ENCODE assay signal across 18 mouse cellular contexts in genomic region chr7:113216152-113216551, GRCm38 (mm10). TPM values are rescaled to one million over a fixed set of nuclear protein-coding genes. Genes with fewer than 3 reads are reported as not detected.
A peak's percentile ranks its signal among the peaks of the same experiment; 100 is the strongest.
DNase-seq lines count a peak whose midpoint lies in the region; ATAC-seq and TF ChIP-seq lines count a peak whose summit lies in the region.
"Had no signal": no experiment of that assay in that cellular context is flagged by ENCODE, and none has a peak within 500 bp of the region (broad histone marks: within the 10 kb centered on the region; RNA-seq: fewer than 3 reads in every experiment).

No protein-coding gene starts in this region.

- no peak for ATAC-seq in cerebellum, adult (ENCODE audit: insufficient number of reproducible peaks, low FRiP score, low TSS enrichment)
- ATAC-seq: hindbrain, postnatal 0 days had no signal

- intact Hi-C loops in left cerebral cortex, adult 2 months (cut with DNase I), result loop anchor here (2.0 kb wide), 1 partner anchor 31 kb away; no protein-coding TSS in a partner anchor
- intact Hi-C loops in left cerebral cortex, postnatal 4 days (cut with DNase I), result no loop called here

- no peak overlapping the region for H3K4me3 ChIP-seq in left cerebral cortex, adult 2 months
- H3K4me3 ChIP-seq: heart, embryonic 10.5 days; neural tube, embryonic 13.5 days had no signal

- H3K27ac ChIP-seq in left cerebral cortex, adult 2 months, result peak overlapping the region; percentile 75
- H3K27ac ChIP-seq: heart, embryonic 10.5 days; hindbrain, postnatal 0 days; neural tube, embryonic 13.5 days; stomach, postnatal 0 days had no signal

- peak; percentile 83 for DNase-seq in gastrocnemius, adult 18-20 months (ENCODE audit: low spot score)
- no peak for DNase-seq in gastrocnemius, postnatal 10 days
- peak; percentile 30 to 35 for DNase-seq in left cerebral cortex, adult 2 months (ENCODE audit: extremely low spot score in 1 of 2, low spot score in 2 of 2)
- no peak for DNase-seq in left cerebral cortex, postnatal 4 days
- DNase-seq in brain, adult 2 months (ENCODE audit: low read depth, low spot score), result peak; percentile 77
- DNase-seq in right cerebral cortex, postnatal 36 days (ENCODE audit: low spot score in 2 of 2), result peak; percentile 26 to 37
- DNase-seq: cerebellum, adult 11-12 months; cerebellum, postnatal 36 days; kidney, adult 8-10 months; kidney, postnatal 36 days; liver; lung, embryonic 14.5 days; thymus, postnatal 36 days had no signal

- no peak for TF ChIP-seq CTCF in left cerebral cortex, adult 2 months (IDR thresholded peaks at IDR 0.05)

RNA-seq across cellular contexts. Expression of gene Arntl, which starts 8.9 kb away (rescaled TPM):
- 10 to 100 TPM; 21.9 to 31.8 TPM for total RNA-seq in gastrocnemius, adult 18-20 months (2021)
- 10 to 100 TPM in 1 of 2 experiments, 1 to 10 TPM in 1; 9.4 to 11.4 TPM for total RNA-seq in gastrocnemius, postnatal 10 days (2021)
- total RNA-seq in left cerebral cortex, adult 2 months (2021), result 10 to 100 TPM; 41.6 to 50.4 TPM
- total RNA-seq in left cerebral cortex, postnatal 4 days (2021), result 10 to 100 TPM; 35.3 to 39.0 TPM

Comparison
In these comparisons a context has a peak if more than half of its experiments do, and no peak if none do; other contexts are left out.
1. DNase-seq: peak in gastrocnemius, adult 18-20 months (single experiment), left cerebral cortex, adult 2 months (2 of 2), brain, adult 2 months (single experiment) and right cerebral cortex, postnatal 36 days (2 of 2); none in gastrocnemius, postnatal 10 days (single experiment) and left cerebral cortex, postnatal 4 days (single experiment).